Mouse (Mus musculus) small intestine, adult 2 months (tissue): ENCODE measurements at regions not wholly inside any gene's neighbourhood (a gene's known extent, or its start where the extent isn't known, plus 50 kb on each side); places are given as distances from the start of the nearest gene placed in this dataset.

Experiments used
- CTCF ChIP-seq: fragments of 200-500 bp; IDR thresholded peaks from 2 replicates; pipeline ENCODE4 v1.5.1; 2012; ENCODE audit warnings: low read depth, mild to moderate bottlenecking, control low read depth, inconsistent platforms, low read length, moderate library complexity, mixed read lengths; ENCODE audit not compliant: insufficient replicate concordance, insufficient read length; ENCODE audit errors: extremely low read depth
- POLR2A ChIP-seq: fragments of 200-500 bp; IDR thresholded peaks from 2 replicates; pipeline ENCODE4 v1.6.1; 2012; ENCODE audit warnings: low read depth, mild to moderate bottlenecking, control low read depth, inconsistent platforms, low read length, moderate library complexity

- TF ChIP-seq POLR2A: no peak
- TF ChIP-seq CTCF: no peak
Observed at GRCm38 (mm10) chr2:46360049-46360712, 1243.0 kb upstream of the Zeb2 start.
